Mouse (Mus musculus) stomach, postnatal 0 days (tissue): ENCODE data around the gene 1700016C15Rik.

Source experiments
- CTCF ChIP-seq: IDR thresholded peaks from 2 replicates; pipeline ENCODE4 v1.5.1; 2016; ENCODE audit warnings: antibody characterized with exemption, low read depth, mild to moderate bottlenecking, moderate library complexity
- EP300 ChIP-seq: optimal IDR thresholded peaks from 2 replicates; pipeline ENCODE3; 2016; ENCODE audit warnings: antibody characterized with exemption

- no peak for TF ChIP-seq EP300
- no peak for TF ChIP-seq CTCF
These were observed 2.7 kb upstream of the 1700016C15Rik start for GRCm38 (mm10) chr1:177726870-177727269.
